Mouse (Mus musculus): ENCODE data around the gene Rhbdd3. TPM values are rescaled to one million over a fixed set of nuclear protein-coding genes. Genes with fewer than 3 reads are reported as not detected.
A peak's percentile ranks its signal among the peaks of the same experiment; 100 is the strongest.
"Not testable (repeated sequence)": the region's sequence is repeated elsewhere in the genome, so short reads cannot be mapped to it uniquely, and the experiment has no call there.

Gene Rhbdd3
- polyA plus RNA-seq, 1 experiment from 2014 or later = 14.9 TPM

GRCm38 (mm10) chr11:5074882-5075281, 23.8 kb upstream of the Rhbdd3 start:
- no peak for DNase-seq
- no peak overlapping the region for H3K4me2 ChIP-seq (ENCODE audit: low read depth, low read length)
- H3K4me3 ChIP-seq (ENCODE audit: low read depth, low read length) = no peak overlapping the region
- no peaks in the 10 kb centered on the region for H3K9me3 ChIP-seq (ENCODE audit: low read length)
- no peak for ATAC-seq
- no peaks in the 10 kb centered on the region for H3K4me1 ChIP-seq (ENCODE audit: insufficient read depth)
- peaks cover 80% of the 10 kb centered on the region for H3K36me3 ChIP-seq (replicated peaks; ENCODE audit: insufficient read depth, low read length)
- H3K9ac ChIP-seq (replicated peaks) = no peak overlapping the region
- peak; percentile 73 for TF ChIP-seq CTCF (IDR thresholded peaks at IDR 0.05; ENCODE audit: low read depth)
- TF ChIP-seq EP300 (IDR thresholded peaks at IDR 0.05; ENCODE audit: low read depth) = no peak
- WGBS (ENCODE audit: insufficient replicate concordance) = 69% methylated on average over 4 of the region's 4 CpGs
- no peak overlapping the region for H3K27ac ChIP-seq (ENCODE audit: low read depth)
- H3K27me3 ChIP-seq (ENCODE audit: insufficient read depth, low read length) = no peaks in the 10 kb centered on the region

- DNase-seq (no peak), ATAC-seq (no peak)
- H3K27ac ChIP-seq (ENCODE audit: low read depth) = no peak overlapping the region
- H3K4me1 ChIP-seq (ENCODE audit: insufficient read depth) = no peaks in the 10 kb centered on the region
- no peak for TF ChIP-seq EP300 (IDR thresholded peaks at IDR 0.05; ENCODE audit: low read depth)
- TF ChIP-seq CTCF (IDR thresholded peaks at IDR 0.05; ENCODE audit: low read depth) = peak; percentile 41
- H3K27me3 ChIP-seq (ENCODE audit: insufficient read depth, low read length) = no peaks in the 10 kb centered on the region
- no peak overlapping the region for H3K4me2 ChIP-seq (ENCODE audit: low read depth, low read length)
- H3K4me3 ChIP-seq (ENCODE audit: low read depth, low read length) = no peak overlapping the region
- H3K9ac ChIP-seq (replicated peaks) = no peak overlapping the region
- H3K36me3 ChIP-seq (replicated peaks; ENCODE audit: insufficient read depth, low read length) = peaks cover 80% of the 10 kb centered on the region
- H3K9me3 ChIP-seq (ENCODE audit: low read length) = no peaks in the 10 kb centered on the region
Measured at GRCm38 (mm10) chr11:5075760-5076159, 23.0 kb upstream of the Rhbdd3 start.

- H3K9me3 ChIP-seq (ENCODE audit: low read length); DNase-seq; H3K27me3 ChIP-seq (ENCODE audit: insufficient read depth, low read length); H3K4me3 ChIP-seq (ENCODE audit: low read depth, low read length); H3K27ac ChIP-seq (ENCODE audit: low read depth); H3K4me1 ChIP-seq (ENCODE audit: insufficient read depth); H3K4me2 ChIP-seq (ENCODE audit: low read depth, low read length); H3K9ac ChIP-seq (replicated peaks): not testable (repeated sequence)
- 76% methylated on average over 4 of the region's 5 CpGs for WGBS (ENCODE audit: insufficient replicate concordance)
- peaks cover 76% of the 10 kb centered on the region for H3K36me3 ChIP-seq (replicated peaks; ENCODE audit: insufficient read depth, low read length)
- peak; percentile 54 for ATAC-seq
Measured at GRCm38 (mm10) chr11:5076843-5077242, 21.9 kb upstream of the Rhbdd3 start.

GRCm38 (mm10) chr11:5089147-5089546, 9.6 kb upstream of the Rhbdd3 start:
- WGBS (ENCODE audit: insufficient replicate concordance) = 94% methylated on average over 1 of the region's 1 CpGs
- Histone ChIP-seq H3K36me3 (replicated peaks; ENCODE audit: insufficient read depth, low read length) (peaks cover 91% of the 10 kb centered on the region), H3K9me3 (ENCODE audit: low read length) (no peaks in the 10 kb centered on the region), H3K4me1 (ENCODE audit: insufficient read depth) (peaks cover 1% of the 10 kb centered on the region), H3K9ac (replicated peaks) (no peak overlapping the region), H3K27me3 (ENCODE audit: insufficient read depth, low read length) (no peaks in the 10 kb centered on the region), H3K4me3 (ENCODE audit: low read depth, low read length) (no peak overlapping the region), H3K4me2 (ENCODE audit: low read depth, low read length) (no peak overlapping the region), H3K27ac (ENCODE audit: low read depth) (no peak overlapping the region)
- no peak for DNase-seq
- TF ChIP-seq EP300 (IDR thresholded peaks at IDR 0.05; ENCODE audit: low read depth) = no peak
- TF ChIP-seq CTCF (IDR thresholded peaks at IDR 0.05; ENCODE audit: low read depth) = no peak
- no peak for ATAC-seq

GRCm38 (mm10) chr11:5091706-5092105, 7.0 kb upstream of the Rhbdd3 start:
- H3K27ac ChIP-seq (ENCODE audit: low read depth) = no peak overlapping the region
- H3K9me3 ChIP-seq (ENCODE audit: low read length) = no peaks in the 10 kb centered on the region
- H3K4me2 ChIP-seq (ENCODE audit: low read depth, low read length) = no peak overlapping the region
- H3K4me1 ChIP-seq (ENCODE audit: insufficient read depth) = peaks cover 16% of the 10 kb centered on the region
- peak; percentile 32; the same call in 1 of the 2 replicates for ATAC-seq
- no peaks in the 10 kb centered on the region for H3K27me3 ChIP-seq (ENCODE audit: insufficient read depth, low read length)
- TF ChIP-seq CTCF (IDR thresholded peaks at IDR 0.05; ENCODE audit: low read depth) = peak; percentile 51
- no peak for TF ChIP-seq EP300 (IDR thresholded peaks at IDR 0.05; ENCODE audit: low read depth)
- no peak overlapping the region for H3K9ac ChIP-seq (replicated peaks)
- no peak overlapping the region for H3K4me3 ChIP-seq (ENCODE audit: low read depth, low read length)
- WGBS (ENCODE audit: insufficient replicate concordance) = 51% methylated on average over 2 of the region's 2 CpGs
- DNase-seq = no peak
- peaks cover 65% of the 10 kb centered on the region for H3K36me3 ChIP-seq (replicated peaks; ENCODE audit: insufficient read depth, low read length)

GRCm38 (mm10) chr11:5095877-5096276, 2.8 kb upstream of the Rhbdd3 start:
- peak overlapping the region; percentile 75 for H3K4me2 ChIP-seq (ENCODE audit: low read depth, low read length)
- no peak for TF ChIP-seq CTCF (IDR thresholded peaks at IDR 0.05; ENCODE audit: low read depth)
- no peak for TF ChIP-seq EP300 (IDR thresholded peaks at IDR 0.05; ENCODE audit: low read depth)
- no peak for DNase-seq
- H3K4me3 ChIP-seq (ENCODE audit: low read depth, low read length) = no peak overlapping the region
- no peak for ATAC-seq
- H3K9me3 ChIP-seq (ENCODE audit: low read length) = no peaks in the 10 kb centered on the region
- H3K36me3 ChIP-seq (replicated peaks; ENCODE audit: insufficient read depth, low read length) = peaks cover 29% of the 10 kb centered on the region
- H3K27me3 ChIP-seq (ENCODE audit: insufficient read depth, low read length) = no peaks in the 10 kb centered on the region
- WGBS (ENCODE audit: insufficient replicate concordance) = 63% methylated on average over 5 of the region's 5 CpGs
- H3K9ac ChIP-seq (replicated peaks) = no peak overlapping the region
- H3K4me1 ChIP-seq (ENCODE audit: insufficient read depth) = peaks cover 23% of the 10 kb centered on the region
- H3K27ac ChIP-seq (ENCODE audit: low read depth) = 0 out of 2 replicates have a peak overlapping the region, but pooled peaks have one; percentile 18

- TF ChIP-seq CTCF (IDR thresholded peaks at IDR 0.05; ENCODE audit: low read depth) (no peak), EP300 (IDR thresholded peaks at IDR 0.05; ENCODE audit: low read depth) (no peak)
- DNase-seq (no peak), ATAC-seq (no peak)
- Histone ChIP-seq H3K9me3 (ENCODE audit: low read length) (no peaks in the 10 kb centered on the region), H3K27me3 (ENCODE audit: insufficient read depth, low read length) (no peaks in the 10 kb centered on the region), H3K4me2 (ENCODE audit: low read depth, low read length) (peak overlapping the region; percentile 75), H3K36me3 (replicated peaks; ENCODE audit: insufficient read depth, low read length) (peaks cover 22% of the 10 kb centered on the region), H3K4me3 (ENCODE audit: low read depth, low read length) (peak overlapping the region; percentile 92), H3K27ac (ENCODE audit: low read depth) (0 out of 2 replicates have a peak overlapping the region, but pooled peaks have one; percentile 18), H3K9ac (replicated peaks) (peak overlapping the region; percentile 95), H3K4me1 (ENCODE audit: insufficient read depth) (peaks cover 23% of the 10 kb centered on the region)
- 36% methylated on average over 8 of the region's 8 CpGs for WGBS (ENCODE audit: insufficient replicate concordance)
Measured at GRCm38 (mm10) chr11:5096480-5097020, 2.2 kb upstream of the Rhbdd3 start.

Data from liver, postnatal 0 days (tissue).